Mouse (Mus musculus) heart, embryonic 11.5 days (tissue): ENCODE results near the gene Erc2. TPM values are rescaled to one million over a fixed set of nuclear protein-coding genes. Genes with fewer than 3 reads are reported as not detected.

Experiments used
- ATAC-seq: fragments of 200-750 bp; cut with Nextera tagmentation; replicated peaks from 2 replicates; pipeline ENCODE4 v1.8.0; 2017; ENCODE audit warnings: moderate library complexity; ENCODE audit not compliant: insufficient number of reproducible peaks, low FRiP score, low TSS enrichment
- H3K27ac ChIP-seq: fragments of 300-500 bp; sonication (generic); 2 replicates; pipeline ENCODE4 v1.5.1; 2014; ENCODE audit warnings: mild to moderate bottlenecking, low read depth, low read length
- H3K27me3 ChIP-seq: fragments of 300-500 bp; sonication (generic); 2 replicates; pipeline ENCODE4 v1.6.1; 2014; ENCODE audit warnings: mild to moderate bottlenecking, low read length, mixed read lengths; ENCODE audit not compliant: control insufficient read depth, insufficient read depth
- H3K36me3 ChIP-seq: fragments of 300-500 bp; sonication (generic); 2 replicates; pipeline ENCODE4 v1.6.1; 2014; ENCODE audit warnings: mild to moderate bottlenecking, low read length, moderate library complexity, mixed read lengths; ENCODE audit not compliant: control insufficient read depth, insufficient read depth
- H3K4me1 ChIP-seq: fragments of 300-500 bp; sonication (generic); 2 replicates; pipeline ENCODE4 v1.6.1; 2014; ENCODE audit warnings: low read length; ENCODE audit not compliant: control insufficient read depth, insufficient read depth
- H3K4me2 ChIP-seq: fragments of 300-500 bp; sonication (generic); 2 replicates; pipeline ENCODE4 v1.6.1; 2014; ENCODE audit warnings: mild to moderate bottlenecking, moderate library complexity
- H3K4me3 ChIP-seq: fragments of 300-500 bp; sonication (generic); 2 replicates; pipeline ENCODE4 v1.5.1; 2014; ENCODE audit warnings: low read depth, low read length
- H3K9ac ChIP-seq: fragments of 300-500 bp; sonication (generic); 2 replicates; pipeline ENCODE4 v1.6.1; 2014; ENCODE audit warnings: mild to moderate bottlenecking, low read depth, low read length, moderate library complexity
- H3K9me3 ChIP-seq: fragments of 300-500 bp; sonication (generic); replicated peaks from 2 replicates; pipeline ENCODE4 v1.6.1; 2016; ENCODE audit warnings: low read length; ENCODE audit not compliant: control insufficient read depth
- WGBS: fragments of 180-500 bp; shearing (Covaris S2); extraction: QIAGEN DNeasy Blood & Tissue Kit; methylation state at CpG from one replicate; pipeline ENCODE4 v1.1.7; 2014; ENCODE audit not compliant: insufficient replicate concordance; 5-methylcytosine and 5-hydroxymethylcytosine counted together
- polyA plus RNA-seq: library from polyadenylated mRNA; unstranded; fragments of >200 nt; fragmentation: Nextera tagmentation; extraction: Ambion mirVana; gene quantifications from 2 replicates; pipeline ENCODE4 v1.2.1, GENCODE M21; 2014

Gene Erc2
- polyA plus RNA-seq, 1 experiment from 2014 or later, result 6.2 TPM

GRCm38 (mm10) chr14:28503276-28503675 lies 881.0 kb downstream of the Erc2 start:
- no peak overlapping the region for H3K4me2 ChIP-seq
- H3K27ac ChIP-seq, result no peak overlapping the region
- no peak overlapping the region for H3K9ac ChIP-seq
- ATAC-seq, result no peak
- H3K4me1 ChIP-seq, result peaks cover 11% of the 10 kb centered on the region
- H3K27me3 ChIP-seq, result no peaks in the 10 kb centered on the region
- 82% methylated on average over 2 of the region's 2 CpGs for WGBS
- H3K9me3 ChIP-seq, result no peaks in the 10 kb centered on the region
- no peak overlapping the region for H3K4me3 ChIP-seq
- no peaks in the 10 kb centered on the region for H3K36me3 ChIP-seq

- Histone ChIP-seq H3K27ac (peak within 1 kb of the TSS; percentile 97), H3K4me1 (peaks cover 17% of the 10 kb centered on the region), H3K4me2 (peak within 1 kb of the TSS; percentile 96), H3K4me3 (peak within 1 kb of the TSS; percentile 81), H3K9me3 (no peaks in the 10 kb centered on the region), H3K27me3 (no peaks in the 10 kb centered on the region), H3K36me3 (no peaks in the 10 kb centered on the region), H3K9ac (peak within 1 kb of the TSS; percentile 96)
- 2% methylated on average over 53 of the region's 53 CpGs for WGBS
- peak; percentile 24; the same call in 1 of the 2 replicates for ATAC-seq
Observed at GRCm38 (mm10) chr14:28504101-28505050, 882.1 kb downstream of the Erc2 start, which contains the start of gene Wnt5a. Gene Wnt5a, plus strand, starts transcription at chr14:28504750.

- Histone ChIP-seq H3K9me3 (no peaks in the 10 kb centered on the region), H3K27me3 (no peaks in the 10 kb centered on the region), H3K4me1 (peaks cover 17% of the 10 kb centered on the region), H3K4me3 (peak overlapping the region; percentile 81), H3K36me3 (no peaks in the 10 kb centered on the region), H3K9ac (peak overlapping the region; percentile 96), H3K4me2 (peak overlapping the region; percentile 96), H3K27ac (peak overlapping the region; percentile 97)
- under 1% methylated on average over 22 of the region's 22 CpGs for WGBS
- ATAC-seq, result peak; percentile 17; the same call in 1 of the 2 replicates
Observed at GRCm38 (mm10) chr14:28505051-28505585, 882.9 kb downstream of the Erc2 start.

- peak overlapping the region; percentile 96 for H3K9ac ChIP-seq
- under 1% methylated on average over 61 of the region's 62 CpGs for WGBS
- H3K4me2 ChIP-seq, result peak overlapping the region; percentile 96
- no peaks in the 10 kb centered on the region for H3K36me3 ChIP-seq
- peaks cover 17% of the 10 kb centered on the region for H3K4me1 ChIP-seq
- H3K4me3 ChIP-seq, result peak overlapping the region; percentile 81
- H3K27me3 ChIP-seq, result no peaks in the 10 kb centered on the region
- ATAC-seq, result no peak
- H3K9me3 ChIP-seq, result no peaks in the 10 kb centered on the region
- H3K27ac ChIP-seq, result peak overlapping the region; percentile 97
Observed at GRCm38 (mm10) chr14:28505586-28506375, 883.6 kb downstream of the Erc2 start.

- ATAC-seq, result peak; percentile 16; the same call in 1 of the 2 replicates
- peak overlapping the region; percentile 96 for H3K9ac ChIP-seq
- H3K27me3 ChIP-seq, result no peaks in the 10 kb centered on the region
- peak overlapping the region; percentile 96 for H3K4me2 ChIP-seq
- WGBS, result under 1% methylated on average over 29 of the region's 29 CpGs
- peaks cover 17% of the 10 kb centered on the region for H3K4me1 ChIP-seq
- no peaks in the 10 kb centered on the region for H3K9me3 ChIP-seq
- H3K4me3 ChIP-seq, result peak overlapping the region; percentile 81
- no peaks in the 10 kb centered on the region for H3K36me3 ChIP-seq
- H3K27ac ChIP-seq, result peak overlapping the region; percentile 97
Observed at GRCm38 (mm10) chr14:28506376-28506831, 884.2 kb downstream of the Erc2 start.

GRCm38 (mm10) chr14:28507011-28507410 lies 884.8 kb downstream of the Erc2 start:
- no peaks in the 10 kb centered on the region for H3K27me3 ChIP-seq
- no peak for ATAC-seq
- peak overlapping the region; percentile 81 for H3K4me3 ChIP-seq
- under 1% methylated on average over 15 of the region's 15 CpGs for WGBS
- H3K4me2 ChIP-seq, result peak overlapping the region; percentile 96
- H3K36me3 ChIP-seq, result no peaks in the 10 kb centered on the region
- peak overlapping the region; percentile 97 for H3K27ac ChIP-seq
- no peaks in the 10 kb centered on the region for H3K9me3 ChIP-seq
- H3K4me1 ChIP-seq, result peaks cover 21% of the 10 kb centered on the region
- H3K9ac ChIP-seq, result peak overlapping the region; percentile 96

- no peaks in the 10 kb centered on the region for H3K27me3 ChIP-seq
- H3K27ac ChIP-seq, result peak overlapping the region; percentile 97; the same call in 1 of the 2 replicates
Observed at GRCm38 (mm10) chr14:28507471-28507870, 885.2 kb downstream of the Erc2 start.

More at GRCm38 (mm10) chr14:28507471-28507870, 885.2 kb downstream of the Erc2 start:
- H3K4me1 ChIP-seq, result peaks cover 21% of the 10 kb centered on the region
- H3K36me3 ChIP-seq, result no peaks in the 10 kb centered on the region
- peak overlapping the region; percentile 81 for H3K4me3 ChIP-seq
- WGBS, result 0% methylated on average over 18 of the region's 18 CpGs
- peak overlapping the region; percentile 96 for H3K4me2 ChIP-seq
- no peak for ATAC-seq
- no peaks in the 10 kb centered on the region for H3K9me3 ChIP-seq
- H3K9ac ChIP-seq, result peak overlapping the region; percentile 96
